Mouse (Mus musculus): ENCODE data around the gene Pla2g5. TPM values are rescaled to one million over a fixed set of nuclear protein-coding genes. Genes with fewer than 3 reads are reported as not detected.
"Not testable (repeated sequence)": the region's sequence is repeated elsewhere in the genome, so short reads cannot be mapped to it uniquely, and the experiment has no call there.

Gene Pla2g5
- total RNA-seq, 2 experiments from 2014 or later = 1.3 to 3.1 TPM

DNA sequence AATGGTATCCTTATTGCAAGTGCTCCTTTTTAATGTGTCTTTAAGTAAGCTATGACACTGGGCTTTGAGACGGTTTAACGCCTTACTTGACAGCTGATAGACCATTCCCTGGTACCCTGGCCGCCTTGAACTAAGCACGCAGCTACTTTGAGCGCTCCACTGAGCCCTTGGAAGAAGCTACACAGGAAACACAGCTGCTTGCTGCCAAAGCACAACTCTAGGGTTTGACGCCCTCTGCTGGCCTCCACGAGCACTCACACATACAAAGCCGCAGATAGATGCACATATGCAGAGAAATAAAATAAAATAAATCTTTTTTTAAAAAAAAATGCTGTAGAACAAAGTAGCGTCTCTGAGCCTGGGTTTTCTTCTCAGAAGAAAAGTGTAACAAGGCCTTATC is 4.0 kb downstream of the Pla2g5 start:
- no peak for DNase-seq (ENCODE audit: low spot score in 2 of 2)

GRCm38 (mm10) chr4:138858446-138858845 is 4.8 kb downstream of the Pla2g5 start:
- peak in 1 of 2 experiments; percentile 45 for DNase-seq (ENCODE audit: low spot score in 2 of 2)

- no peak for DNase-seq (ENCODE audit: low spot score in 2 of 2)
Observed at GRCm38 (mm10) chr4:138857576-138857975, 5.7 kb downstream of the Pla2g5 start.

DNA sequence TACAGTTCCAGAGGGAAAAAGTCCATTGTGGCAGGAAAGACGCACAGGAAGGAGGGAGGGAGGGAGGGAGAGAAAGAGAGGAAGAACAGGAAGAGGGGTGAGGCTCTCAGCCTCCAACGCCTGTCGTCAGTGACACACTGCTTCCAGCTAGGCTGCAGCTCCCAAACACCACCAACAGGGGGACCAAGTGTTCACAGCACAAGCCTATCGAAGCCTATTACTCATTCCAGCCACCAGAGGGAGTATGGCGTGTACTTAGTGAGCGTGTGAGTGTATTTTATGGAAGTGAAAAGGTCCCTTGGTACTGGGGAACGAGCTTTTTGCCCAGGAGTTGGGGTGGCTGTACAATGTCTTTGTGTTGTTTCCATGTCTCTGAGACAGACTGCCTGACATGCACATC is 6.8 kb downstream of the Pla2g5 start:
- peak; percentile 70 to 78 for DNase-seq (ENCODE audit: low spot score in 2 of 2)

DNA sequence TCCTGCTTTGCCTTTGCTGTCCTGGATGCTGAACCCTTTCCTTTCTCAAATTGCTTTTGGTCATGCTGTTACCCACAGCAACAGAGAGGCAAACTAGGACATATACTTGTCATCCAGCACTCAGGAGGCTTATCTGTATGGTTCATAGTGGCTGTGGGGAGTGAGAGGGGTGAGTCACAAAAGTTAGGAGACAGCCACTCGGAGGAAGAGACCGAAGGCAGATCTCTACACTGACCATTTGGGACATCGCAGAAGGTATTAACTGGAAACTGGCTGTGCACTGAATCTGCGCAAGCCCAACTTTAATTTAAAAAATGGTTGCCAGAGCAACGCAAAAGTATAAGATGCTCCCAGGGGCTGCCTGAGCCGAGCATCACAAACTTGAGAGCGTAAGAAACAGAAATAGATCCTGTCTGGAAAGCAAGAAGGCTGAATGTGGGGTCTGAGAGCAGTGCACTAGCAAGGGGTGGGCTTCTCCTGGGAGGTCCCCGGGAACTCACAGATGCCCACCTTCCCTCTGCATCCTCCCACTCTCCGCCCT is 8.1 kb downstream of the Pla2g5 start:
- no peak for DNase-seq (ENCODE audit: low spot score in 2 of 2)

DNA sequence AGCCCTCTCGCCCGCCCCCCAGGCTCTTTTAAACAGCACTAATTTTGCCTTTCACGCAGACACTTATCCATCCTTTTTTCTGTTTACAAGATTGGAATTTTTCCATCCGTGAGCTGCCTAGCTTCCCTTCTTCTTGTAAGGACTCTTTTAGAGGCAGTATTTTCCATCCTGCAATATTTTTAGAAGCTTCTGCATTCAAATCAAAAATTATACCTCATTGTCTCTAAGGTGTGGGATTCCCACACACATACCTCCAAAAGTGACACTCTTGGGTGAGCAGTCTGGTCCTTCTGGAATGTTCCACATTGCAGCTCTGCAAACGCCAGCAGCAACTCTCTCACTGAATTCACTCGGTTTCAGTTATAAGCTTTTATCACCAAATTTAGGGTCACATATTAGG is 10.3 kb downstream of the Pla2g5 start:
- DNase-seq (ENCODE audit: low spot score in 2 of 2) = no peak

DNA sequence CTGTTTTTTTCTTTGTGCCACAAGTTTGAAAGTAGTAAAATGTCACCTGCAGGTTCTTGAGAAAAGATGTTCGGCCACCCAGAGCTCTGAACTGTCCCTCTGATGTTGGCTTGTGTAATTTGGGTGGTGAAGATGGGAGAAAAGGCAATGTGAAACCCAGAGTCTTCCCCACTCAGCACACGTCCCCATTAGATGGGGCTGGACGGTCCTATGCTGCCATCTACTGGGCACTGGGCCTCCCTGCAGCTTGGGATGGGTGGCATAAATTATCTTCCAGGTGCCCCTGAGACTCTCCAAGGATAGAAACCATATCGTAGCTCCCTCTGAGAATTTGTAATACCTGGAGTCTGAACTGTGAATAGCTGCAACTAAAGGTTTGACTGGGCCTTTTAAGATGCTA is 11.8 kb downstream of the Pla2g5 start:
- peak; percentile 82 to 83 for DNase-seq (ENCODE audit: low spot score in 2 of 2)

DNA sequence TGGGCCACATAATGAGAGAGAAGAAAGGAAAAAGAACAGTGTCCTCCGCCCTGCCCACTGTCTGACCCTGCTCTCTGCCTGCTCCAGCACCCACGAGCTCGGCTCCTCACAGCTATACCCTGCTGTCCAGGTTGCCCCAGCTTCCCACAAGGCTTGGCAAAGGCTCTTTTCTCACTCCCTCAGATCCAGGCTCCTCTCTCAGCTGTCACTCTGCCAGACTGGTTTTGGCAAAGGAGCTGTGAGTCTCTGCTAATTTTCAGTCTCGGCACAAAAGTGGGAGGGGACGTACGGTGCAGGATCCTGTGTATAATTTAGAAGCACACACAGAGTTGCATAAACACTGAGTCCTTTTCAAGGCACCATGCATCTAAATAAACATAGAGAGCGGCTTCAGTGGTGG is 21.9 kb downstream of the Pla2g5 start:
- DNase-seq (ENCODE audit: low spot score in 2 of 2) = peak; percentile 70 to 89

- no peak for DNase-seq (ENCODE audit: low spot score in 2 of 2)
Observed at GRCm38 (mm10) chr4:138840726-138841125, 22.6 kb downstream of the Pla2g5 start.

- no peak for DNase-seq (ENCODE audit: low spot score in 2 of 2)
Observed at GRCm38 (mm10) chr4:138839806-138840205, 23.5 kb downstream of the Pla2g5 start.

GRCm38 (mm10) chr4:138827147-138827546 is 36.1 kb downstream of the Pla2g5 start:
- no peak for DNase-seq (ENCODE audit: low spot score in 2 of 2)

GRCm38 (mm10) chr4:138825751-138826567 is 37.3 kb downstream of the Pla2g5 start:
- DNase-seq (ENCODE audit: low spot score in 2 of 2) = no peak

GRCm38 (mm10) chr4:138824660-138825059 is 38.6 kb downstream of the Pla2g5 start:
- no peak for DNase-seq (ENCODE audit: low spot score in 2 of 2)

DNA sequence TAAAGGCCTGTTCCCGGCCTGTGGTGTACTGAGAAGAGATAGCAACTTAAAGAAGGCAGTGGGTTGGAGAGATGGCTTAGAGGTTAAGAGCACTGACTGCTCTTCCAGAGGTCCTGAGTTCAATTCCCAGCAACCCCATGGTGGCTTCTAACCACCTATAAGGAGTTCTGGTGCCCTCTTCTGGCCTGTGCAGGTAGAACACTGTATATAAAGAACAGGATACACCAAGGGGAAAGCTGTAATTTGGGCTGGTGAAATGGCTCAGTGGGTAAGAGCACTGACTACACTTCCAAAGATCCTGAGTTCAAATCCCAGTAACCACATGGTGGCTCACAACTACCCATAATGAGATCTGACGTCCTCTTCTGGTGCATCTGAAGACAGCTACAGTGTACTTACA is 39.1 kb downstream of the Pla2g5 start:
- DNase-seq (ENCODE audit: low spot score in 2 of 2) = not testable (repeated sequence)

DNA sequence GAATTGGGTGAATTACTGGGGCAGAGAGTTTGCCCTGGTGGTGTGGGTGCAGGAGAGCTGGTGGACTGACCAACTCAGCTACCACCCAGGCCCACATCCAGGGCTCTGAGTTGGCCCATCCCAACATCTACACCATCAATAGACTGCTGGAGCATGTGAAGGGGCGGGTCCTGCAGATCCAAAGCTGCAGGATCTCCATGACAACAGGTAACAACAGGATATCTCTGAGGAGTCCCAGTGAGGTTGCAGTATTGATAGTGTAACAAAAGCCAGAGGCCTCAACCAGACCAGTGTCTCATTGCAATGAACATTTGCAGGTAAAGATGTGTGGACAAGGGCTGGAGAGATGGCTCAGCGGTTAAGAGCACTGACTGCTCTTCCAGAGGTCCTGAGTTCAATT is 42.2 kb downstream of the Pla2g5 start:
- DNase-seq (ENCODE audit: low spot score in 2 of 2) = no peak

DNA sequence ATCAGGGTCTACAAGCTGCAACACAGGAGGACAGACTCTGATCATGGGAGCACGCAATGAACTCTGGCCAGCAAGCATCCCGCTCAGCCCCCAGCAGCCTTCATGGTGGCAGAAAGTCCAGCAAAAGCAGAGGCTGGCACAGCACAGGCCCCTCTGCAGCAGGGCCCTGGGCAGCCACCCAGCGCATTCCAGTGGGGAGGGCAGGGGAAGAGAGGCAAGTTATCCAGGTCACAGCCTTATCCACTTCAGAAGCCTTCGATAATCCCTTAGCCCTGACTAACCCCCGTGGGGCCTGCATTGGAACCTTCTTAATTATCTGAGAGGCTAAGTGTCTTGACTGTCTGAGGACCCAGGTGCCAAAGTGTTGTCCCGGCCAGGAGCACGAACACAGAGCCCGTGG is 44.2 kb downstream of the Pla2g5 start:
- no peak for DNase-seq (ENCODE audit: low spot score in 2 of 2)

GRCm38 (mm10) chr4:138817736-138818135 is 45.5 kb downstream of the Pla2g5 start:
- DNase-seq (ENCODE audit: low spot score in 2 of 2) = no peak

DNA sequence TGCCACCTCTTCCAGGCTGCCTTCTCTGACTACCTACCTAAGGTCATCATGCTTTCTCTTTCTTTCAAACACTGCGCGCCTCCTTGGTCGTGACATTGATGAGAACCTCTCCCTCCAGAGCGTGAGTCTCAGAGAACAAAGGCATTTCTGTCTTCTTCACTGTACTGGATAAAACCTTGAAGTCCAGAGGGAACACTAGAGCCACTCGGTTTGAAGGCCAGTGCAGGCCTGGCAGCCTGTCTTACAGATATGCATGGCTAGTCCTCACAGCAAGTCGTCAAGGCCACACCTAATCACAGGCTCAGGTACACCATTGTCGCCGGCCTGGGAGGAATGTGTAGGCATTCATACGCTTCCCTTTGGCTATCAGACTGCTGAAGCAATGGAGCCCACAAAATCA is 47.1 kb downstream of the Pla2g5 start:
- no peak for DNase-seq (ENCODE audit: low spot score in 2 of 2)

DNA sequence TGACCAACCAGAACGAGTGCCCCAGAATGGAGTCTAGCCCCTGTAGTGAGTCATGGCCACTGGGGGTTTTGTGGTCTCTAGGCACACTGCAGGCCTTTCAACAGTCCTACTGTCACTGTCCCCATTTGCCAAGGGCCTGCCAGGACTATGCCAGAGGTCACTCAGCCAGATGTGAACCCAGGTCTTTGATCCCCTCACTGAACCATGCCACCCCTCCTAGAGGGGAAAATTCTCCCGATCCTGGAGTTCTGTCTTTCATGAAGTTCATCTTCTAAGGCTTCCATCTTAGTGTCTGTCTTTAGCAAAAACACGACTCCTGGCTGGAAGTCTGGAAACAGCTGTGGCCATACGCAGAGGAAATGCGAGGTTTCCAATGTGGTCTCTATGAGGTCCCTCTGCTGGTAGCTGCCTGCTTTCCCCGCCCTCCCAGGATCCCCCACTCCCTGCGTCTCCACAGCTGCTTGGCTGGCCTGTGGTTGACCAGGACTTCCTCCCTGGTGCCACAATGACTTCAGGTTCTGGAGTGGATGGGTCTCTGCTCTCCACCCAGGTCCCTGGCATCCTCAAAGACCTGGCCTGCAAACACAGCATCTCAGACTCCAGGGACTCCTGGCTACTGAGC is 56.3 kb downstream of the Pla2g5 start:
- no peak for DNase-seq (ENCODE audit: low spot score in 2 of 2)

DNA sequence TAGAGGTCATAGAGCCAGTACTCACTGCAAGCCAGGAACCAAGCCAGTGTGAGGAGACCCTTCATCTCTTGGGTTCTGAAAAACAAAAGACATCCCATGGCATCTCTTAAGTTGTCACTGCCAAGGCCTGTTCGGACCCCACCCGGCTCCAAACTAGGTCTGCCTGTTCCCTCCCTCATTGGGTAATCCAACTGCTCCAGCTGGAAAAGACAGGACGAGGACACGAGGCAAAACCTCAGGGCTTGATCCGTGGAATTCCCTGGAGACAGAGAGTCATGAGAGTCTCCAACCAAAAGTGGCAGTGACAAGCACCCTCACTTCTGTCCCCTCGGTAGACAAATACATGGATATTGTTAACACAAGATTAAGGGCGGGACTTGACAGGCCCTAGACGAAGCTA is 57.1 kb downstream of the Pla2g5 start:
- DNase-seq (ENCODE audit: low spot score in 2 of 2) = no peak

DNA sequence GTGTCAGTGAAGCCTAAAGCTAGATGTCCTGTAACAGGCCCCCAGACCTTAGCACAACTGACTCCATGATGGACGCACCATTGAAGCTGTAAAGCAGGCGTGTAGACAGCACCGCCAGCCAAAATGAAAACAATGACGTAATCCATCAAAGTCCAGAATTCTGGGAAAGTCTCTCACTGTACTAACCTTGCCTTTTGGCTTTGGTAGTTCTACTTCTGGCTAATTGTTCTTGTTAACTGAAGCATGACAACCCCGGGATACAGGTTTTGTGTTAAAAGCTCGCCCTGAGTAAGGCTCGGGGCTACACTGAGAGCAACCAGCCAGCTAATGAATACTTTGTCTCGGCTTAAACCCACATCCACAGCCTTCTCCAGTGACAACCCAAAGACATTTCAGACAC is 58.0 kb downstream of the Pla2g5 start:
- no peak for DNase-seq (ENCODE audit: low spot score in 2 of 2)

DNA sequence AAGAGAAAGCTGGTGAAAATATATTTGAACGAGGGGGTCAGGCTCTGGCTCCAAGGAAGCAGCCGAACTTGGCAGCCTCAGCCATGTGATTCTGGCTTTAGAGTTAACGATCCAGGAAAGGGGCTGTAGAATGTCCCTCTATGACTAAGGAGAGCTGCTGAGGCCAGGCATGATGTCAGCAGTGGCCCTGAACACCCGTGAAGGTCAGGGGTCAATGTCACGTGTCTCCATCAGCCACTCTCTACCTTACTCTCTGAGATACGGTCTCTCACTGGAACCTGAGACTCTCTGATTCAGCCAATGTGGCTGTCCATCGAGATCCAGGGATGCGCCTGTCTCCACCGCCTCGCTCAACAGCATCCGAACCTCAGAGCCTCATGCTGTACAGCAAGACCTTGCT is 60.4 kb downstream of the Pla2g5 start:
- DNase-seq (ENCODE audit: low spot score in 2 of 2) = no peak

GRCm38 (mm10) chr4:138801631-138802030 is 61.7 kb downstream of the Pla2g5 start:
- no peak for DNase-seq (ENCODE audit: low spot score in 2 of 2)
